Mouse (Mus musculus) neural tube, embryonic 13.5 days (tissue): ENCODE data around the gene Gm960. TPM values are rescaled to one million over a fixed set of nuclear protein-coding genes. Genes with fewer than 3 reads are reported as not detected.

ENCODE experiments used
- ATAC-seq: fragments of 200-750 bp; cut with Nextera tagmentation; 2 replicates; pipeline ENCODE4 v1.8.0; 2017; ENCODE audit warnings: low read depth, mild to moderate bottlenecking, moderate TSS enrichment, moderate library complexity
- H3K27ac ChIP-seq: fragments of 300-500 bp; sonication (generic); replicated peaks from 2 replicates; pipeline ENCODE4 v1.5.1; 2015; ENCODE audit warnings: moderate library complexity, mild to moderate bottlenecking, inconsistent platforms
- H3K27me3 ChIP-seq: fragments of 300-500 bp; sonication (generic); 2 replicates; pipeline ENCODE4 v1.6.1; 2015; ENCODE audit warnings: mild to moderate bottlenecking, inconsistent platforms
- H3K36me3 ChIP-seq: fragments of 300-500 bp; sonication (generic); 2 replicates; pipeline ENCODE4 v1.6.1; 2015; ENCODE audit warnings: mild to moderate bottlenecking, inconsistent platforms
- H3K4me1 ChIP-seq: fragments of 300-500 bp; sonication (generic); replicated peaks from 2 replicates; pipeline ENCODE4 v1.6.1; 2015; ENCODE audit warnings: inconsistent platforms
- H3K4me2 ChIP-seq: fragments of 300-500 bp; sonication (generic); 2 replicates; pipeline ENCODE4 v1.6.1; 2015; ENCODE audit warnings: inconsistent platforms, mild to moderate bottlenecking, moderate library complexity
- H3K4me3 ChIP-seq: fragments of 300-500 bp; sonication (generic); 2 replicates; pipeline ENCODE4 v1.5.1; 2015; ENCODE audit warnings: mild to moderate bottlenecking, inconsistent platforms
- H3K9ac ChIP-seq: fragments of 300-500 bp; sonication (generic); 2 replicates; pipeline ENCODE4 v1.6.1; 2015; ENCODE audit warnings: moderate library complexity, mild to moderate bottlenecking, inconsistent platforms
- H3K9me3 ChIP-seq: fragments of 300-500 bp; sonication (generic); 2 replicates; pipeline ENCODE4 v1.6.1; 2016; ENCODE audit warnings: inconsistent platforms
- WGBS: fragments of 180-500 bp; shearing (Covaris S2); methylation state at CpG from one replicate; pipeline ENCODE4 v1.1.7; 2015; 5-methylcytosine and 5-hydroxymethylcytosine counted together
- polyA plus RNA-seq: library from polyadenylated mRNA; unstranded; fragments of >200 nt; fragmentation: Nextera tagmentation; extraction: Ambion mirVana; gene quantifications from 2 replicates; pipeline ENCODE4 v1.2.1, GENCODE M21; 2015

Gene Gm960
- polyA plus RNA-seq, 1 experiment from 2014 or later: 5.7 TPM

- peaks cover 42% of the 10 kb centered on the region for H3K4me1 ChIP-seq
- H3K4me3 ChIP-seq: peak overlapping the region; percentile 93; the same call in 1 of the 2 replicates
- peak overlapping the region; percentile 93 for H3K4me2 ChIP-seq
- 35% methylated on average over 4 of the region's 4 CpGs for WGBS
- H3K27ac ChIP-seq: peak overlapping the region; percentile 95
- no peaks in the 10 kb centered on the region for H3K9me3 ChIP-seq
- H3K9ac ChIP-seq: peak overlapping the region; percentile 99
- H3K36me3 ChIP-seq: peaks cover 39% of the 10 kb centered on the region
- ATAC-seq: no peak
- H3K27me3 ChIP-seq: no peaks in the 10 kb centered on the region
These were observed 81.9 kb downstream of the Gm960 start for GRCm38 (mm10) chr19:4616546-4616945.

DNA sequence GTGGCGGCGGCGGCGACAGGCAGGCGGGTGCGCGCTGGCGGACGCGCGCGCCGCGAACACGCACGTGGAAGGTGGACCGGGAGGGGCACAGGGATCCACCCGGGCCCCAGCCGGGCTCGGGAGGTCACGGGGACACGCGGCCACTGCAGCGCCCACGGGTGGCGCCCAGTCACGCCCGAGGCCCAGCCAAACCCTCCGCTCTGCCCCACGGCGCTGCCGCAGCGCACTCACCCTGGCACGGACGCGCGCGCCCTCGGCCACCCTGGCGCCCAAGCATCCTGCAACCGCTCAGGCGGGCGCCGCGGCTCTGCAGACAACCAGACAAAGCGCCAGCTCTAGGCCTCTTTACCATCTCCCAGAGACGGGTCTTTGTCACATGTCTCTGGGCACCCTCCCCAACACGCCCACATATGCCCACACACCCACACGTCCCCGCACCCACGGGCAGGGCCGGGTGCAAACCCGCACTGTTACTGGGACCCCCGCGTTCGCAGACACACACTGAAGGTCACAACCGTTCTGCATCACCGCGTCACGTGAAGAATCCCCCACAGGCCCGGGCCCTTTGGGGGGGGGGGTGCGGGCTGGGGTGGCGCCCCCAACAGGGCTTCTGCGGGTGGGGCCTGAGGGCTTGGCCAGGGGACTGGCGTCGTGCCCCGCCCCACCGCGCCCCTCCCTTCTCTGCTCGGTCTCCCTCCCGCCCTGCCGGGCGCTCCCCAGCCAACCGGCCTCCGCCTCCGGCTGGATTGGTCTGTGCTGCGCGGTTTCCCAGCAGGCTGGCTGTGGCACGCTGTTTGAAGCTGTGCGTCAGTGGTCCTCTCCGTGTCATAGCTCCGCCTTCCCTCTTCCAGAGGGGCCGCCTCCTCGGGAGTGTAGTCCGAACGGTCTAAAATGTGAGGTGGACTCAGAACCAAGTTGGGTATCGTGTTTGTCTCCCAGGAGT lies 83.0 kb downstream of the Gm960 start, which contains the start of gene Lrfn4:
Lrfn4 (minus strand) TSS at position 517 of the 943 bp plus-strand sequence.
- Histone ChIP-seq H3K9ac (peak within 1 kb of the TSS; percentile 99), H3K27me3 (no peaks in the 10 kb centered on the region), H3K9me3 (no peaks in the 10 kb centered on the region), H3K36me3 (peaks cover 39% of the 10 kb centered on the region), H3K4me1 (peaks cover 45% of the 10 kb centered on the region), H3K27ac (peak within 1 kb of the TSS; percentile 95), H3K4me3 (peak within 1 kb of the TSS; percentile 93), H3K4me2 (peak within 1 kb of the TSS; percentile 93)
- ATAC-seq: peak; percentile 94
- WGBS: under 1% methylated on average over 78 of the region's 87 CpGs

- Histone ChIP-seq H3K9ac (peak overlapping the region; percentile 99), H3K27ac (peak overlapping the region; percentile 95), H3K4me2 (peak overlapping the region; percentile 93), H3K36me3 (peaks cover 38% of the 10 kb centered on the region), H3K9me3 (no peaks in the 10 kb centered on the region), H3K27me3 (no peaks in the 10 kb centered on the region), H3K4me3 (peak overlapping the region; percentile 93), H3K4me1 (peaks cover 45% of the 10 kb centered on the region)
- WGBS: 22% methylated on average over 36 of the region's 49 CpGs
- ATAC-seq: peak; percentile 1
These were observed 83.9 kb downstream of the Gm960 start for GRCm38 (mm10) chr19:4614305-4615150.

- Histone ChIP-seq H3K4me2 (peak overlapping the region; percentile 93), H3K4me1 (peaks cover 45% of the 10 kb centered on the region), H3K36me3 (peaks cover 38% of the 10 kb centered on the region), H3K9me3 (no peaks in the 10 kb centered on the region), H3K27ac (no peak overlapping the region), H3K9ac (peak overlapping the region; percentile 99), H3K27me3 (no peaks in the 10 kb centered on the region), H3K4me3 (peak overlapping the region; percentile 93)
- no peak for ATAC-seq
- WGBS: 88% methylated on average over 33 of the region's 33 CpGs
These were observed 84.8 kb downstream of the Gm960 start for GRCm38 (mm10) chr19:4613464-4614304.

- 91% methylated on average over 19 of the region's 19 CpGs for WGBS
These were observed 86.1 kb downstream of the Gm960 start for GRCm38 (mm10) chr19:4612181-4612961.

DNA sequence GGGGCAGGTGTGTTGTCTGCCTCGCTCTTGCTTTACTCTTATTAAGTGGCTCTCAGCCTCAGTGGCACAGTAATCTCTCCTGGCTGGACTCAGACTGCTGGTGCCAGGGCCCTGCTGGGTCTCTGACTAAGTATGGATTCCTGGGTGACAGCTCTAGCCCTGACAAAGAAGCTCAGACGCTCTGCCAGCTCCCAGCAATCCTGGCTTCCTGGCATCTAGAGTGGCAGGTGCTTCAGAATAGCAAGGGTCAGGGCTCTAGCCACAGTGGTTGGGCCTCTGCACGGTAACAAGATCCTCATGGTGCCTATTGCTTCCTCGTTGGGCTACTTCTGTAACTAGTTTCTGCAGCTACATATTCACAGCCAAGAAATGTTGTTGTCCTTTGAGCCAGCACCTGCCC lies 88.4 kb downstream of the Gm960 start:
- Histone ChIP-seq H3K27ac (no peak overlapping the region), H3K36me3 (peaks cover 38% of the 10 kb centered on the region), H3K4me3 (no peak overlapping the region), H3K9ac (no peak overlapping the region), H3K27me3 (no peaks in the 10 kb centered on the region), H3K4me1 (peaks cover 35% of the 10 kb centered on the region), H3K9me3 (no peaks in the 10 kb centered on the region), H3K4me2 (no peak overlapping the region)
- WGBS: 75% methylated on average over 4 of the region's 4 CpGs
- ATAC-seq: no peak

More at GRCm38 (mm10) chr19:4612181-4612961, 86.1 kb downstream of the Gm960 start:
- Histone ChIP-seq H3K27me3 (no peaks in the 10 kb centered on the region), H3K36me3 (peaks cover 38% of the 10 kb centered on the region), H3K9ac (peak overlapping the region; percentile 99; the same call in 1 of the 2 replicates), H3K4me3 (no peak overlapping the region), H3K27ac (no peak overlapping the region), H3K4me2 (no peak overlapping the region), H3K4me1 (peaks cover 45% of the 10 kb centered on the region), H3K9me3 (no peaks in the 10 kb centered on the region)
- no peak for ATAC-seq

DNA sequence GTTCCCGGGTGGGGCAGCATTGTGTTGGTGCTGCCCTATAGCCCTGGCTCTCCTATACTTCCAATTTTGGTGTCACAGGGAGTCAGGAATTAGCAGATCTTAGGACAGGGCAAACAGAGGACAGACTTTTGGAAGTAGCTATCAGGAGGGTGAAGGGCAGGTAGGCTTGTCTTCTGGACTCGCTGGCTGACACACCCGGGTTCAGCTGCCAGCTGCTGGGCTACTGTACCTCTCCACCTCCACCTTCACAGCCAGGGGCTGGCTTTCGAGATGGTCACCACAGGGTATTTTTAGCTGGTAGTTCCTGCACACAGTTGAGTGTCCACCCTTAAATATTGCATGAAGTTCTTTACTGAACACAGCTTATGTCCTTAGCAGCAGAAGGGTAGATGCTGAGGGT lies 90.0 kb downstream of the Gm960 start:
- Histone ChIP-seq H3K27ac (no peak overlapping the region), H3K36me3 (peaks cover 31% of the 10 kb centered on the region), H3K4me2 (no peak overlapping the region), H3K27me3 (no peaks in the 10 kb centered on the region), H3K4me1 (peaks cover 27% of the 10 kb centered on the region), H3K4me3 (no peak overlapping the region), H3K9ac (no peak overlapping the region), H3K9me3 (no peaks in the 10 kb centered on the region)
- ATAC-seq: no peak
- 84% methylated on average over 4 of the region's 4 CpGs for WGBS

- Histone ChIP-seq H3K4me2 (no peak overlapping the region), H3K27me3 (no peaks in the 10 kb centered on the region)
- ATAC-seq: no peak
These were observed 91.1 kb downstream of the Gm960 start for GRCm38 (mm10) chr19:4607406-4607805.

DNA sequence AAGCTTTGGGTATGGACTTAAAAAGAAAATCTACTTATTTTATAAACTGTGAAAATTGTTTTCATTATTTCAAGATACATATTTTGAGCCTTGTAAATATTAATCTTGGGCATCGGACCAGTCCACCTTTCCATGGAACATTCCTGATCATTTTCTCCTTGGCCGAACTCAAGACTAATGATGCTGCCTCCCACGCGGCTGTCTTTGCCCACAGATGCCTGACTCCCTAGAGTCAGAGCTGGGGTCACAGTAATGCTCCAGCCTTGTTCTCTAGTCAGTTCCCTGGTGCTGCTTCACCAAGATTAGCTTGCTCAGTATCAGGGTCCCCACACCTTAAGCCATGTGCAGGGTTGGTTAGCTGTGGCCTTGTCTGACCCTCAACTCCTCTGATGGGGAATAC lies 92.8 kb downstream of the Gm960 start:
- no peaks in the 10 kb centered on the region for H3K27me3 ChIP-seq
- no peak overlapping the region for H3K9ac ChIP-seq
- H3K27ac ChIP-seq: no peak overlapping the region
- H3K36me3 ChIP-seq: 0 out of 2 replicates have a peak, but pooled peaks cover 3% of the 10 kb centered on the region
- H3K4me3 ChIP-seq: no peak overlapping the region
- H3K4me2 ChIP-seq: no peak overlapping the region
- WGBS: 92% methylated on average over 4 of the region's 4 CpGs
- no peaks in the 10 kb centered on the region for H3K9me3 ChIP-seq
- ATAC-seq: no peak
- peaks cover 4% of the 10 kb centered on the region; the same call in 1 of the 2 replicates for H3K4me1 ChIP-seq

More at GRCm38 (mm10) chr19:4607406-4607805, 91.1 kb downstream of the Gm960 start:
- Histone ChIP-seq H3K36me3 (peaks cover 20% of the 10 kb centered on the region), H3K9ac (no peak overlapping the region), H3K4me3 (no peak overlapping the region), H3K4me1 (peaks cover 16% of the 10 kb centered on the region), H3K9me3 (no peaks in the 10 kb centered on the region), H3K27ac (no peak overlapping the region)
- WGBS: 94% methylated on average over 12 of the region's 12 CpGs

GRCm38 (mm10) chr19:4603801-4604723 lies 94.4 kb downstream of the Gm960 start:
- 41% methylated on average over 24 of the region's 24 CpGs for WGBS
- Histone ChIP-seq H3K9me3 (no peaks in the 10 kb centered on the region), H3K4me2 (no peak overlapping the region), H3K27ac (no peak overlapping the region), H3K27me3 (no peaks in the 10 kb centered on the region), H3K9ac (no peak overlapping the region), H3K4me1 (peaks cover 4% of the 10 kb centered on the region; the same call in 1 of the 2 replicates), H3K36me3 (no peaks in the 10 kb centered on the region), H3K4me3 (no peak overlapping the region)
- no peak for ATAC-seq
